Mouse (Mus musculus): Measurements from ENCODE around the gene Cyp1b1.

DNA sequence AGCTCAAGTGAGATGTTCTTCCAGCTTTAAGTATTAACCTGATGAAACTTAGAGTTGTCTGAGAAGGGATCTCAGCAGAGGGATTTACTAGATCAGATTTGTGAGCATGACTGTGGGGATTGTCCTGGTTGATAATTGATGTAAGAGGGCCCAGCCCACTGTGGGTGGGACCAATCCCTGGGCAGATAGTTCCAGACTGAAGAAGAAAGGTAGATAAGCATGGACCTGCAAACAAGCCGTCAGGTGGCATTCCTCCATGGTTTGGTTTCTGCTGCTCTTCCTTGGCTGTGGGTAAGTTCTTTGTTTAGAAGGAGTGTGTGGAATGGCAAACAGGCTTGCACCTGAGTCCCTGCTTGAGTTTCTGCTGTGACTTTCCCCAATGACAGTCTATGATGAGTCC is 61.7 kb downstream of the Cyp1b1 start:
- no peak for TF ChIP-seq CTCF (IDR thresholded peaks at IDR 0.05; ENCODE audit: low read depth)
- no peak for TF ChIP-seq EP300 (optimal IDR thresholded peaks at IDR 0.05)
